Mouse (Mus musculus) WW6 (cell line): Measurements from ENCODE around the gene Wnt5b.
A peak's percentile ranks its signal among the peaks of the same experiment; 100 is the strongest.
"Not testable (repeated sequence)": the region's sequence is repeated elsewhere in the genome, so short reads cannot be mapped to it uniquely, and the experiment has no call there.

Source experiments
- DNase-seq: peaks from one replicate; pipeline ENCODE4 v3.0.0-alpha.2; 2013; ENCODE audit warnings: low read depth, low spot score

The Wnt5b gene

DNA sequence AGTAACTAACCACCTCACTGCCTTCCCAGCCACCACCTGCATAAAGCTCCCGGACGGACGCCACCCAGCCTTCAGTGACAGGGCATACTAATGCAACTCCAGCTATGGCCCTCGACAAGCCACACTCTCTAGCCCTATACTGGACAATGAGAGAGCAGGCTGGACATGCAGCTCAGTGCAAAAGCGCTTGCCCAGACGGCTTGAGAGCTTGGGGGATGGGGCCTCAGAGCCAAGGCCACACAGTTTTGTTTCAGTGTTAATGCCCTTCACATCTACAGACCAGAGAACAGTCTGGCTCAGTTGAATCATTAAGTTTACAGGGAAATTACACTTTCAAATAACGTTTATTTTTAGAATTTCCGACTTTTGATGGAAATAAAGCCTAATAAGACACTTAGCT is 86.0 kb downstream of the Wnt5b start:
- DNase-seq, result no peak

GRCm38 (mm10) chr6:119451981-119452499 is 92.1 kb downstream of the Wnt5b start:
- peak; percentile 65 for DNase-seq

GRCm38 (mm10) chr6:119450965-119451943 is 92.9 kb downstream of the Wnt5b start:
- no peak for DNase-seq

GRCm38 (mm10) chr6:119449060-119449499 is 95.1 kb downstream of the Wnt5b start:
- DNase-seq, result peak; percentile 76

GRCm38 (mm10) chr6:119448321-119449059 is 95.7 kb downstream of the Wnt5b start:
- peak; percentile 54 for DNase-seq

GRCm38 (mm10) chr6:119445671-119446607 is 98.2 kb downstream of the Wnt5b start:
- no peak for DNase-seq

DNA sequence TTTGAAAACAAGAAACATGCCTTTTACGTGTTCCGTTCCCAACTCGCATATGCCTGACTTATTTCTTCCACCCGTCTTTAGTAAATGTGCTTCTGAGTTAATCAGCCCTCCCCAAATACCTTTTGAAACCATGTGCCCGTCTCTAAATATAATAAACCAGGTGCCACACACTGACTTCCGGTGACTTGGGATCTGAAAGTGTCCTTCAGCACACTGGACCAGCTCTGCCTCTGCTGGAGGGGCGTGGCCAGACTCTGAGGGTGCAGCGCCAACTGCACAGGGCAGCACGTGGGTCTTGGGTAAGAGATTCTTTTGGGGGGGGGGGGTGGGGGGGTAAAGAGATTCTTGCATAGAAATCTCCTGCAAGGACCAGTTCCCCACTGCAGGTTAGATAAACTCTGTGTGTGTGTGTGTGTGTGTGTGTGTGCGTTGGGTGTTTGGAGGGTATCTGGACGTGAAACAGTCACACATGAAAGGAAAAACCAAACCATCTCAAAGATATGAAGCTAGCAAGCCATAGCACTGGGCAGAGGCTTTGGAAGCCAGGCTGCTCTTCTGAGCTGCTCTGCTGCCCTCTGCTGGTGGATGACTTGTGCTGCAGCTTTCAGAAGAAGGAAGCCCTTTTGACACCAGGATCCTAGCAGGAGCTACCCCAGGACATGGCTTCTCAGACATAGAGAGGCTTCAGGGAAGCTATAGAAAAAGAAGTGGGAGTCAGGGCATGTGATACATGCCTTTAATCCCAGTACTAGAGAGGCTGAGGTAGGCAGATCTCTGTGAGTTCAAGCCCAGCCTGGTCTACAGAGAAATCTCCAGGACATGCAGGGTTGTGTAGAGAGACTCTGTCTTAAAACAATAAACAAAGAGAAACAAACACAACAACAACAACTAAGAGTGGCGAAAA is 100.2 kb downstream of the Wnt5b start:
- DNase-seq, result peak; percentile 83

DNA sequence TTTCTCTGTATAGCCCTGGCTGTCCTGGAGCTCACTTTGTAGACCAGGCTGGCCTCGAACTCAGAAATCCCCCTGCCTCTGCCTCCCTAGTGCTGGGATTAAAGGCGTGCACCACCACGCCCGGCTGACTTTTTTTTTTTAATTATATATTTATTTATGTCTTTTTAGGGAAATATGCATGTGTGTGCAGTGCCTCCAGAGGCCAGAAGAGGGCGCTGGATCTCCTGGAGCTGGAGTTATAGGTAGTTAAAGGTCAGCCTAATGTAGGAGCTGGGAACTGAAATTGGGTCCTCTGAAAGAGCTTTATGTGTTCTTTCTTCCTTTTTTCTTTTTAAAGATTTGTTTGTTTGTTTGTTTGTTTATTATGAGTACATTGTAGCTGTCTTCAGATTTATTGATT is 101.4 kb downstream of the Wnt5b start:
- not testable (repeated sequence) for DNase-seq

DNA sequence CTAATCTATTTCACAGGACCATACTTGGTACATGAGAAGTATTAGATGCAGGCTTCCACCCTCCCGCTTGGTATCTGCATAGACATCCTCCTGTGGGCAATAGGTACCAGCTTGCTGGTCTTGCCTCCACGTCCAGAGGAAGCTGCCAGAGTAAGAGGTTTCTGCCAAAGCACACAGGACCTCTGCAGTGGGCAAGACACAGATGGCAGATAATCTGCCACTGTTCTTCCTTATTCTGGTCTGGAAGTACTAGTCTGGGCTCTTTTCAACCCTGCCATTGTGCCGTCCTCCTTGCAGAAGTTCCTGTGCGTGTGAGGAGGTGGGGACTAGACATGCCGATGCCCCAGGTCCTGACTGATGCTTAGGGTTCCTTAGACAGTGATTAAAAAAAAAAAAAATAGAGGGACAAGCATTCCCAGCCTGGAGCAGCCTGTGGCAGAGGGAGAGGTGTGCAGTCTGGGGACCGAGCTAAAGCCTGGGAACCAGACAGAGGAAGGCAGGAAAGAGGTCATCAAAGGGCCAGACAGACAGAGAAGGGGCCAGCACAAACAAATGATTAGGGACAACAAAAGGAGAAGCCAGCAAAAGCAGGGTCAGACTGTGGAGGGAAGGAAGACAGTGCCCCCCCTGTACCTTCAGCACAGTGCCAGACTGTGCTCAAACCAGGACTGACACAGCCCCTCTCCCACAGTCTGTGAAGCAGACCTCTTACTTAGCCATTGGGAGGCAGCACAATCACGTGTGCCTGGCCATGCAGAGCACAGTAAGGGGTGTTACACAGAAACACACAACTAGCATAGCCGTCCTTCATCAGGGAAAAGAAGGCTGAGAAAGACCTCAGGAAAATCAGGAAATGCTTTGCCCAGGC is 106.0 kb downstream of the Wnt5b start:
- no peak for DNase-seq

DNA sequence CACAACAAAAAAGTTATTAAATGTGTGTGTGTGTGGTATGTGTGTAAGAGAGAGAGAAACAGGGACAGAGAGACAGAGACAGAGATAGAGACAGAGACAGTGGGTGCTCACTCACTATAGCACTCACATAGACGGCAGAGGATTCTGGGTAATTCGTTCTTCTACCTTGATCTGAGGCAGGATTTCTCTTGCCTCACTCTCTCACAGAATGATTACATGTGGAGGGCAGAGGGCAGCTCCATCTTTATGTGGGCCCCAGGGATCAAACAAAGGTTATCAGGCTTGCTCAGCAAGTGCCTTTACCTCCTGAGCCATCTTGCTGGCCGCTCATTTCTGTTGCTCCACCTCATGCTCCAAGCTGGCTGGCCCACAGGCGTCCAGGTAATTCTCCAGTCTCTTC is 109.8 kb downstream of the Wnt5b start:
- no peak for DNase-seq

- no peak for DNase-seq
Measured at GRCm38 (mm10) chr6:119431751-119432324, 112.3 kb downstream of the Wnt5b start.

GRCm38 (mm10) chr6:119430508-119430907 is 113.6 kb downstream of the Wnt5b start:
- DNase-seq, result no peak

DNA sequence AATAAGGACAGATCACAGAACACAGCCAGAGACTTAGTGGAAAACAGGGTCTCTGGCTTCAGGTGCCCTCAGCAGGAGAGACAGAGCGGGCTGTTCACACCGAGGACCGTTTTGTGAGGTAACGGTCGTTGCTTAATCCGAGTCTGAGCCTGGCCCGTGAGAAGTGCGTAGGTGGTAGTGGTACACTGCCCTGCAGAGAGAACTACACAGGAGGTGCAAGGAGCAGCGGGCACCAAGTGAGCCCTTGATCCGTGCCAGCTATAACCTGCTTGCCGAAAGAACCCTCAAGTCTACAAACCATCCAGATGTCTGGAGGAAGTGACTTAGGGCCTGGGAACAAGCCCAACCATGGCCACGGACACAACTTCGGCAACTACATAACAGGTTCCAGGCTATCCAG is 114.8 kb downstream of the Wnt5b start:
- no peak for DNase-seq

GRCm38 (mm10) chr6:119428611-119429010 is 115.5 kb downstream of the Wnt5b start:
- DNase-seq, result no peak

GRCm38 (mm10) chr6:119421001-119421400 is 123.1 kb downstream of the Wnt5b start:
- no peak for DNase-seq

DNA sequence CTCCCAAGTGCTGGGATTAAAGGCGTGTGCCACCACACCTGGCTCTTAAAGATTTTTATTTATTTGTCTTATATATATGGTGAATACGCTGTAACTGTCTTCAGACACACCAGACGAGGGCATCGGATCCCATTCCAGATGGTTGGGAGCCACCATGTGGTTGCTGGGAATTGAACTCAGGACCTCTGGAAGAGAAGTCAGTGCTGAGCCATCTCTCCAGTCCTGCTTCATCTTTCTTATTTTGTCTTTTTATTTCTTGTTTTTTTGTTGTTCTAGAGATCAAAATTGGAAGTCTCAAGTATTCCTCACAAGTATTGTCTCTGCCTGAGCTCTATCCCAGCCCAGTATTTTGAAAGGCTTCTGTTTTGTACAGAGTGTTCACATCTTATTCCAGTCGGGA is 123.8 kb downstream of the Wnt5b start:
- peak; percentile 59 for DNase-seq

DNA sequence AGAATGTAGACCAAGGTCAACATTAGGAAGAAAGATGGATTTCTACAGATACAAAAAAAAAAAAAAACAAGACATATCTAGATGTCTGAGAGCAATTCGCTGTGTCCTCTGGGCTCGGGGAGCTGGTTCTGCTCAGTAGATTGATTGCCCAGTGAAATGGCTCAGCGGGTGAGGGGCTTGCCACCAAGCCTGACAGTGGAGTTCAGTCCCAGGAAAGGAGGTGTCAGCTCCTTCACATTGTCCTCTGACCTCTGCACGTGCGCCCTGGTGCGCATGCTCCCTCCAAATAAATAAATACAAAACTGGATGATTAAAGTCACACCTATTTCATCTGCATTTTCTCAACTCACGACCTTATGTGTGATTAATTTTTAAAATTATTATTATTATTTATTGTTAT is 124.7 kb downstream of the Wnt5b start:
- no peak for DNase-seq

- no peak for DNase-seq
Measured at GRCm38 (mm10) chr6:119418392-119419251, 125.5 kb downstream of the Wnt5b start.
